Mouse (Mus musculus): ENCODE measurements around the gene Cacna1d. TPM values are rescaled to one million over a fixed set of nuclear protein-coding genes. Genes with fewer than 3 reads are reported as not detected.

Cacna1d gene
- polyA plus RNA-seq, 1 experiment from 2014 or later: 1.2 TPM

DNA sequence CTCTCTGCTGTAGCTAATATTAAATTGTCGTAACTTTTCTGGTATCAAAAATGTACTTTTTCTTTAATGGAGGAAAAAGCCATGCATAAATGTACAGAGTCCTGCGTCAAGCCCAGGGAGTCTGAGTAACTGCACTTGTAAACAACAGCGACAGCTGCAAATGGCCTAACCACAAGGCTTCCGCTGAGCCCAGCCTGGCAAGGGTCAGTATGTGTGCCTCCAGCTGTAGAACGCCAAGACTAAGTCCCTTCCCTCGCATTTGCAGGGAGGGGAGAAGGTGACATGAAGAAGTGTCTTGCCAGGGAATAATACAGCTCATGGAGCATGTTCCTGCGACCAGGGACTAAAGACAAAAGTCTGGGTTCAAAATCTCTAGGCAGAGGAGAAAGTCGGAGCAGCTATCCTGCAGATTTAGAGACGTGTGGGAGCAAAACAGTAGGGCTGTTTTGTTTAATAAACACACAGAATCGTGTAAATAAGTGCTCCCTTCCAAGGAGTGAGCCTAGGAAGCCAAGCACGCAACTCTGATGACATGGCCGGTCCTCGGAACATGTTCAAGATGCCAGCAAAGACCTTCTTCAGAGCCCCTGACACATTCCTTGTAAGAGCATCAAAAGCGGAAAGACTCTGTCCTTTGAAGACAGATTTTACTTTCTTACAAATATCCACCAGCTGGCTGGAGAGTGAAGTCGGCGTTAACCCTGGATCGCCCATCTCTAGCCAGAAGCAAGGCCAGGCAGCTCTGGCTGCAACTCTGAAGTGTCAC lies 160.7 kb downstream of the Cacna1d start:
- Histone ChIP-seq H3K27me3 (ENCODE audit: low read depth, poor library complexity, severe bottlenecking) (no peaks in the 10 kb centered on the region), H3K4me3 (no peak overlapping the region), H3K36me3 (no peaks in the 10 kb centered on the region), H3K27ac (no peak overlapping the region), H3K9me3 (replicated peaks) (no peaks in the 10 kb centered on the region), H3K4me1 (peaks cover 8% of the 10 kb centered on the region; the same call in 1 of the 2 replicates)
- no peak for DNase-seq (ENCODE audit: low spot score)
- 84% methylated on average over 17 of the region's 17 CpGs for WGBS

DNA sequence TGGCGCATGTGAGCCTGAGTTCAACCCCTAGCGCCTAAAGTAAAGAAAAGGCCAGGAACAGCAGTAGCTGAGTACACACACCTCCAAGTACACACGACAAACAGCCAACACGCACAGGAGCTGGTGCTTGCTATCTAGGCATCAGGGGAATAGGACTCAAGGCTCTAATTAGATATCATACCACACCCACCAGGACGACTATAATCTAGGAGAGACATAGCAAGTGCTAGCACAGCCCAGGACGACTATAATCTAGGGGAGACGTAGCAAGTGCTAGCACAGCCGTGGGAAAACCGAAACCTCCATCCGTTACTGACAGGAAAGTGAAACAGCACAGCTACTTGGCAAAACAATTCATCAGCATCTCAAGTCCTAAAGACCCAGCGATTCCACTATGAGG lies 162.1 kb downstream of the Cacna1d start:
- no peak for DNase-seq (ENCODE audit: low spot score)
- Histone ChIP-seq H3K36me3 (no peaks in the 10 kb centered on the region), H3K27me3 (ENCODE audit: low read depth, poor library complexity, severe bottlenecking) (no peaks in the 10 kb centered on the region), H3K4me3 (no peak overlapping the region), H3K27ac (no peak overlapping the region), H3K9me3 (replicated peaks) (no peaks in the 10 kb centered on the region), H3K4me1 (peaks cover 8% of the 10 kb centered on the region; the same call in 1 of the 2 replicates)
- WGBS: 81% methylated on average over 11 of the region's 11 CpGs

DNA sequence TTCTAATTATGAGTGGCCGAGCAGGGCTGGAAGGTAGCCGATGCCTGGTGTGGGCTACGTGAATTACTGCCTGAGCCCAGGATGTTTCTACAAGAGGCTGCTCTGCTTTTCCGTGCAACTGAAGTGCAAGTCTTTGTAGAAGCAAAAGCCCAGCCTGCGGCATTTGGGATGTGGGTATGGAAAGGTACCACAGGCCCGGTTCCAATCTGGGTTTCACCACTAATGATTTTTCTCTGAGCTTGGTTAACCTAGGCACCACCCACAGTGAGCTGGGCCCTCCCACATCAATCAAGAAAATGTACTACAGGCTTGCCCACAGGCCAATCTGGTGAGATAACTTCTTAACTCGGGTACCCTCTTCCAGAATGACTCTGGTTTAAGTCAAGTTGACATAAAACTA lies 163.8 kb downstream of the Cacna1d start:
- Histone ChIP-seq H3K4me3 (no peak overlapping the region), H3K9me3 (replicated peaks) (no peaks in the 10 kb centered on the region), H3K36me3 (no peaks in the 10 kb centered on the region), H3K27ac (no peak overlapping the region), H3K4me1 (peaks cover 8% of the 10 kb centered on the region; the same call in 1 of the 2 replicates), H3K27me3 (ENCODE audit: low read depth, poor library complexity, severe bottlenecking) (no peaks in the 10 kb centered on the region)
- WGBS: 67% methylated on average over 7 of the region's 7 CpGs
- DNase-seq (ENCODE audit: low spot score): no peak

DNA sequence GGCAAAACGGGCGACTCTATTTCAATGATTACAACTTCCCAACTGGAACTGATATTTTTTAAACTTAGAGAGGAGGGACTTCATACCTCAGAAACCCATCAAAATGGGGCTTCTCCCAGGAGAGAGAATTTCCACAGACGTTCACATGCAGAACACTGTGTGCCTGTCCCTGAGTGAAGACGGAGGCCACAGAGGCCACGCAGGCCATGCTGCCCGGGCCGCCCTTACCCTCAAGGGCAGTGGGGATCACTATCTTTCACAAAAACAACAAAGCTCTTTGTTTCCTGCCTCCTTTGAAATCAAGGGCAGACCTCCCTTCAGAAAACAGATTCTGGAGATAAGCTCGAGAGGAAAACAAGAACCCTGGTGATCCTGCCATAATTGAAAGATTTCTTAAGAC lies 164.2 kb downstream of the Cacna1d start:
- Histone ChIP-seq H3K4me3 (no peak overlapping the region), H3K27me3 (ENCODE audit: low read depth, poor library complexity, severe bottlenecking) (no peaks in the 10 kb centered on the region), H3K27ac (no peak overlapping the region), H3K9me3 (replicated peaks) (no peaks in the 10 kb centered on the region), H3K4me1 (peaks cover 8% of the 10 kb centered on the region; the same call in 1 of the 2 replicates), H3K36me3 (no peaks in the 10 kb centered on the region)
- 60% methylated on average over 8 of the region's 8 CpGs for WGBS
- no peak for DNase-seq (ENCODE audit: low spot score)

DNA sequence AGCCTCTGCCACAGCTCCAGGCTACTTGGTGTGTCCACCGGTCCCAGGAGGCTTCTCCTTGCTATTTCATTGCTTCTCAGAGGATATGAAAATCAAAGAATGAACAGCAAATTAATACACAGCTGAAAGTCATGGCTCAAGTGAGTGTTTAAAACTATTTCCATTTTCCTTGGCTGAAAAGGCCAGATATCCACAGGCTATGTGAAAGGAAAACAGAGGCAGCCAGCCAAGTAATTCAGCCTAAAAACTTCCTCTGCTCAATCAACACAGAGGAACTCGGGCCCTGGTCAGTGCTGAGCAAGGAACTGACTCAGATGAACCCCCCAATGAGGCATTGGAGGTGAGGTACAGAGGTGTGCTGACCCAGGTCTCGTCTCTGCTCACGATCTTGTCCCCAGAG lies 165.0 kb downstream of the Cacna1d start:
- H3K27ac ChIP-seq: no peak overlapping the region
- 77% methylated on average over 4 of the region's 4 CpGs for WGBS
- no peaks in the 10 kb centered on the region for H3K27me3 ChIP-seq (ENCODE audit: low read depth, poor library complexity, severe bottlenecking)
- no peak for DNase-seq (ENCODE audit: low spot score)
- H3K4me1 ChIP-seq: peaks cover 8% of the 10 kb centered on the region; the same call in 1 of the 2 replicates
- H3K36me3 ChIP-seq: no peaks in the 10 kb centered on the region
- H3K4me3 ChIP-seq: no peak overlapping the region
- H3K9me3 ChIP-seq (replicated peaks): no peaks in the 10 kb centered on the region

DNA sequence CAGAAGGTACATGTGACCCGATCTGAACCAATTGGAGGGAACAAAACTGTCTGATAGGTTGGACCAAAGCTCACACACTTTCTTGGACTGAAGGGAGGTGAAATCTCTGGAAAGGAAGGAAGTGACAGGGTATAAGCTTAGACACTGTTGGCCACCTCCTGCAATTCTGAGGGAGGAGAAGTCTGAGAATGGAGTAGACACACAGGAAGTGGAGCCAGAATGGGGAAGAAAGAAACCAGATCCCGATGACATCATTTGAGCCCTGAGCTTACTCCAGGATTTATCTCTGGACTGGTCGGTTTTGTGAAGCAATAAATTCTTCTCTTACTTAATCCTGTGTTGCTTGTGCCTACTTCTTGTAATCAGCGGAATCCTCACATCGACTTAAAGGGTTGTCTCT lies 166.3 kb downstream of the Cacna1d start:
- WGBS: 81% methylated on average over 5 of the region's 5 CpGs
- H3K4me3 ChIP-seq: no peak overlapping the region
- no peak overlapping the region for H3K27ac ChIP-seq
- H3K4me1 ChIP-seq: peaks cover 8% of the 10 kb centered on the region; the same call in 1 of the 2 replicates
- DNase-seq (ENCODE audit: low spot score): no peak
- no peaks in the 10 kb centered on the region for H3K36me3 ChIP-seq
- no peaks in the 10 kb centered on the region for H3K9me3 ChIP-seq (replicated peaks)
- H3K27me3 ChIP-seq (ENCODE audit: low read depth, poor library complexity, severe bottlenecking): no peaks in the 10 kb centered on the region

DNA sequence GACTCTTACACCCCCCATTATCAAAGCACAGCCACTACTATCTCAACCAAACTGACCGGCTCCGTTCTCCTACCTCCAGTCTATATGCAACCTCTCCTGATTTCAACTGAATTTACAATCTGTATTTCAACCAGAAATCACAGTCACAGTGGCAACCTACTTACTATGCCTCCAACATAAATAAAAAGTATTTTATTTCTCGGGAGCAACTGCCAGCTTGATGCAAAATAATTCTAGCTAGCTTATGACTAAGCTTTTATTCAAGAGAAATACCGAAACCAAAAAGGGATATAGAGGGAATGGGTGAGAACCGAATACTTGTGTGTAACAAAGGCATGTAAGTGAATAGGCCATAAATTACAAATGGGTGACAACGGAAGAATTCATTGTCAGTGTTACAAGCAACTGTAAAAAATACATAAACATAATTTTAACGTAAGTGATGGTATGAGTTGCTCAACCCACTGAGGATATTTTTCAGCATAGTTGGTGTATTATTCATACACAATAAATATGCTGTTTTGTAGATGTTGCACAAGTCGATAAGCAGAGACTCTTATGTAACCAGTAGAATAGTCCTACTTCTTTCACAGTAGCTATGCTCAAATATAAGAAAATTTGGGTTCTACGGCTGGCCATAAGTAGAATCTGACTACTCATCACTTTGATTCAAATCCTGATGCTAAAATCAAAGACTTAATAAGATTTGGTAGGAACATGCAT lies 172.4 kb downstream of the Cacna1d start:
- no peak for DNase-seq (ENCODE audit: low spot score)
- no peak overlapping the region for H3K4me3 ChIP-seq
- 0 out of 2 replicates have a peak, but pooled peaks cover 3% of the 10 kb centered on the region for H3K27me3 ChIP-seq (ENCODE audit: low read depth, poor library complexity, severe bottlenecking)
- H3K36me3 ChIP-seq: no peaks in the 10 kb centered on the region
- WGBS: 92% methylated on average over 9 of the region's 9 CpGs
- no peak overlapping the region for H3K27ac ChIP-seq
- no peaks in the 10 kb centered on the region for H3K9me3 ChIP-seq (replicated peaks)
- H3K4me1 ChIP-seq: no peaks in the 10 kb centered on the region

DNA sequence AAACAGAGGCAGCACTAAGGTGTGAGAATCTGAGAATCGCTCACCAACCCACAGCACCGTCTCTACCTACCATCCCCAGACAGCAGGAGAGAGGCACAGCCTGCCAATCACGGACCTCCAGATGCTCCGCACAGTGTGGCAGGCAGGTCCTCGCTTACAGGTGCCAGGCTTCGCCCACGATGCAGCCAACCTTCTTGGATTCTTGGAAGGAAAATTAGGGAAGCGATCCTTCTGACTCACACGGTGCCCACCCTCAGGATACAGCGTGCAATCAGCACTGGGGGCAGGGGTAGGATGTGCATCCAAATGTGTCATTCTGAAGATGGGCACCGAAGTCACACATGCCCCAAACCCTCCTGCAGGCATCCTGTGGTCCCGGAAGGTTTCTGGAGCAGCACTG lies 173.0 kb downstream of the Cacna1d start:
- no peaks in the 10 kb centered on the region for H3K4me1 ChIP-seq
- no peak overlapping the region for H3K4me3 ChIP-seq
- 0 out of 2 replicates have a peak, but pooled peaks cover 3% of the 10 kb centered on the region for H3K27me3 ChIP-seq (ENCODE audit: low read depth, poor library complexity, severe bottlenecking)
- WGBS: 88% methylated on average over 12 of the region's 12 CpGs
- no peak overlapping the region for H3K27ac ChIP-seq
- no peak for DNase-seq (ENCODE audit: low spot score)
- H3K36me3 ChIP-seq: no peaks in the 10 kb centered on the region
- no peaks in the 10 kb centered on the region for H3K9me3 ChIP-seq (replicated peaks)

DNA sequence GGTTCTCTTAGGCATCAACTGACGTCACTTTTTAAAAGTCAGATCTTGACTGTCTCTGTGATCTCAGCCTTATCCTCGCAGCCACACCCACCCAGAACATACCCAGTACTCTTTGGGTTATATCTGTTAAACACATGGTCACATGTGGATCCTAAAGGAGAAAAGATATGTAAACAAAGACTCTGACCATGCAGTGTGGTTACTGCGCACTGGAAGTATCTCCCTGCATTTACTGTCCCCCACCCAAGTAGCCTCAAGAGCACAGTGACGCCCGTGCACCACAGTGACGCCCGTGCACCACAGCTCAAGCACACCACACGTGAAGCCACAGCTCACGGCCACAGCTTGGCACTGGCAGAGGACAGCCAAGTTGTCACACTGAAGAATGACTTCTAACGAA lies 173.6 kb downstream of the Cacna1d start:
- no peaks in the 10 kb centered on the region for H3K9me3 ChIP-seq (replicated peaks)
- 0 out of 2 replicates have a peak, but pooled peaks cover 3% of the 10 kb centered on the region for H3K27me3 ChIP-seq (ENCODE audit: low read depth, poor library complexity, severe bottlenecking)
- no peak overlapping the region for H3K27ac ChIP-seq
- no peaks in the 10 kb centered on the region for H3K4me1 ChIP-seq
- WGBS: 89% methylated on average over 10 of the region's 10 CpGs
- no peaks in the 10 kb centered on the region for H3K36me3 ChIP-seq
- H3K4me3 ChIP-seq: no peak overlapping the region
- no peak for DNase-seq (ENCODE audit: low spot score)

DNA sequence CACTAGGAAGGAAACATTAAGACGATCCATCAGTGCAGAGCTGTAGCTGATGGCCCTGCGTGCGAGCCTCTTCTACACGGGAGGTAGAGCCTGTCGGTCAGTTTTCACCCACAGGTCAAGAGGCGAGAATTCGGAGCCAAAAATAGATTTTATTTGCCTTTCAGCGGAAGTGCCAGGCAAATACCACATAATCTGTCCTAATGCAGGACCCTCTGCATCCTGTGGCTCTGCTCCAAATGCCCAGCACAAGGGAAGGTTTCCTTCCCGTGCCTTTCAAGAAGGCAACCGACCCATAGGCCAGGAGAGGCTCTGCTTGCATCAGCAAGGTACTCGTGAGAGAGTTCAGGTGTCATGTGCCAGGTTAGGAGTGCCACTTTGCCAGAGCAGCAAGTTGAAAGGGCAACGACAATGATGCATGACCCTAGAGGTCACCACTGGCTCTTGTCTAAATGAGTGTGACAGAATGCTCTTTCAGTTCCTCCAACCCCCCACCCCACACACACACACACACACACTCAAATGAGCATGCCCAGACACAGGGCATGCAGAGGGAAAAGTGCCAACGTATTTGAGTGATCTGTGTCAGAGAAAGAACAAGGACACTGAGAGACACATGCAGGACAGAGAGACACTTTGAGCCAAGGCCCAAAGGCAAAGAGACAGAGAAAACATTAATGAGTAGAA lies 179.9 kb downstream of the Cacna1d start:
- H3K27ac ChIP-seq: no peak overlapping the region
- DNase-seq (ENCODE audit: low spot score): peak; percentile 24
- no peaks in the 10 kb centered on the region for H3K36me3 ChIP-seq
- no peak overlapping the region for H3K4me3 ChIP-seq
- peaks cover 7% of the 10 kb centered on the region for H3K4me1 ChIP-seq
- 59% methylated on average over 13 of the region's 13 CpGs for WGBS
- H3K27me3 ChIP-seq (ENCODE audit: low read depth, poor library complexity, severe bottlenecking): no peaks in the 10 kb centered on the region
- H3K9me3 ChIP-seq (replicated peaks): no peaks in the 10 kb centered on the region

DNA sequence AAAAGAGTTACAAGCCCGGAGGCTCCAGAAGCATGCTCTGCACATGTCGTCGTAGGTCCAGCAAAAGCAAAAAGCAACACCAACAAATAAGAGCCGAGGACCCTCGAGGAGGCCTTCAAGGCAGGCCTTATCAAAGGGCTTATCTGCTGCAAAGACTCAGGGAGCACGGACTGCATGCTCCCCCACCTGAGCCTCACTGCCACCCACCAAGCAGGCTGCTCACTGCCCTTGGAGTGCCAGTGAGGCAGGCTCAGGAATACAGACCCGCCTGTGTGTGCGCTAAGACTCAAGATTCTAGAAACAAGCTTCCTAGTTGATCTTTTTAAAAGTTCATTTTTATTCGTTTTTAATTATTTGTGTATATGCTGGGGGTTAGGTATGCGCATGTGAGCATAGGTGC lies 181.0 kb downstream of the Cacna1d start:
- DNase-seq (ENCODE audit: low spot score): peak; percentile 19
- Histone ChIP-seq H3K4me3 (no peak overlapping the region), H3K27me3 (ENCODE audit: low read depth, poor library complexity, severe bottlenecking) (no peaks in the 10 kb centered on the region), H3K4me1 (peaks cover 7% of the 10 kb centered on the region), H3K9me3 (replicated peaks) (no peaks in the 10 kb centered on the region), H3K36me3 (no peaks in the 10 kb centered on the region), H3K27ac (no peak overlapping the region)
- 83% methylated on average over 10 of the region's 10 CpGs for WGBS

DNA sequence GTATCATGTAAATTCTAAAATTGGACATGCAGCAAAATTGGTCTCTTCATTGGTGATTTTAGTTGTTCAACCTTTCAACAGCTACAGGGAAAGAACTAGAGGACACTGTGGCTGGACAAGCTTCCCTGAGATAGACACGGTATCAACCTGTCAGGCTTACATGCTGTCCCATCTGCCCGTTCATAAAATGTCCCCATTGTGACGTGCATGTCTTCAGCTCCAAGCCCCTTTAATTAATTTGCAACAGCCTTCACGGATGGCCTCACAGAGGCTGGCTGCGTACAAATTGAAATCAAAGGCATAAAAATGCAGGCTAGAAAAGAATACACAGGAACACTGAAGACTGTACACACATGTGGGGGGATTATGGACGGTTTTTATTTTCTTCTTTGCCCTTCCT lies 185.0 kb downstream of the Cacna1d start:
- no peak for DNase-seq (ENCODE audit: low spot score)
- peaks cover 3% of the 10 kb centered on the region for H3K4me1 ChIP-seq
- no peaks in the 10 kb centered on the region for H3K9me3 ChIP-seq (replicated peaks)
- no peaks in the 10 kb centered on the region; the same call in 1 of the 2 replicates for H3K27me3 ChIP-seq (ENCODE audit: low read depth, poor library complexity, severe bottlenecking)
- no peak overlapping the region for H3K27ac ChIP-seq
- no peaks in the 10 kb centered on the region for H3K36me3 ChIP-seq
- WGBS: 81% methylated on average over 6 of the region's 6 CpGs
- H3K4me3 ChIP-seq: no peak overlapping the region

DNA sequence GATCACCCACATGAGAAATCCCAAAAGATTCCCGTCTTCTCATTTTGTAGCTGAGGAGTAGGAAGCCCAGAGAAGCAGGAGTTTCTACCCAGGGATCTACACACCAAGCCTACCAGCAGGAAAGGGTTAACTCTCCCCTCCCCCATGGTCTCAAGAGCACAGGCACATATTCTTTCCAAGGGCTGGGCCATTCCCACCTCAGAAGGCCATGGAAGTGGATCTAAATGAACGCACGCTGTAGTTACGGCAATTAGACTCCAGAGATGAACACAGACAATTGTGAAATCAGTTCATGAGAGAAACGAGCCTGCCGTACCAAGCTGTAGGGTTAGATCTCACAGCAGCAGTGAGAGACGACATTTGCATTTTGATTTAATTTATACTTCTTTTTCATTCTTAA lies 191.3 kb downstream of the Cacna1d start:
- Histone ChIP-seq H3K27me3 (ENCODE audit: low read depth, poor library complexity, severe bottlenecking) (no peaks in the 10 kb centered on the region; the same call in 1 of the 2 replicates), H3K4me1 (no peaks in the 10 kb centered on the region), H3K4me3 (no peak overlapping the region), H3K27ac (no peak overlapping the region), H3K9me3 (replicated peaks) (no peaks in the 10 kb centered on the region), H3K36me3 (no peaks in the 10 kb centered on the region)
- 85% methylated on average over 7 of the region's 7 CpGs for WGBS
- DNase-seq (ENCODE audit: low spot score): no peak
